Mouse (Mus musculus): ENCODE data around the gene Hnrnpul1. TPM values are rescaled to one million over a fixed set of nuclear protein-coding genes. Genes with fewer than 3 reads are reported as not detected.

Hnrnpul1 gene
- polyA plus RNA-seq, 1 experiment from 2014 or later: 31.4 TPM

- Histone ChIP-seq H3K36me3 (no peaks in the 10 kb centered on the region), H3K4me3 (replicated peaks) (peak within 1 kb of the TSS; percentile 45), H3K9ac (peak within 1 kb of the TSS; percentile 45), H3K27ac (no peak within 1 kb of the TSS), H3K4me2 (peak within 1 kb of the TSS; percentile 43), H3K4me1 (replicated peaks) (peaks cover 33% of the 10 kb centered on the region), H3K9me3 (replicated peaks) (no peaks in the 10 kb centered on the region), H3K27me3 (peaks cover 16% of the 10 kb centered on the region)
- ATAC-seq (ENCODE audit: low read depth): peak; percentile 47
- WGBS (ENCODE audit: insufficient replicate concordance): 5% methylated on average over 30 of the region's 30 CpGs
- no peak for DNase-seq
These were observed 33.9 kb upstream of the Hnrnpul1 start, which contains the start of gene Axl for GRCm38 (mm10) chr7:25788220-25789128. TSS of gene Axl (minus strand) at chr7:25788705.

- H3K27ac ChIP-seq: no peak overlapping the region
- 0 out of 2 replicates have a peak overlapping the region, but pooled peaks have one; percentile 13 for H3K9ac ChIP-seq
- H3K27me3 ChIP-seq: peaks cover 16% of the 10 kb centered on the region
- DNase-seq (no peak), ATAC-seq (ENCODE audit: low read depth) (no peak)
- H3K9me3 ChIP-seq (replicated peaks): no peaks in the 10 kb centered on the region
- 35% methylated on average over 9 of the region's 9 CpGs for WGBS (ENCODE audit: insufficient replicate concordance)
- H3K4me1 ChIP-seq (replicated peaks): peaks cover 41% of the 10 kb centered on the region
- peak overlapping the region; percentile 43; the same call in 1 of the 2 replicates for H3K4me2 ChIP-seq
- no peaks in the 10 kb centered on the region for H3K36me3 ChIP-seq
- peak overlapping the region; percentile 45 for H3K4me3 ChIP-seq (replicated peaks)
These were observed 33.1 kb upstream of the Hnrnpul1 start for GRCm38 (mm10) chr7:25787456-25788219.

GRCm38 (mm10) chr7:25786974-25787373, 32.4 kb upstream of the Hnrnpul1 start:
- Histone ChIP-seq H3K4me1 (replicated peaks) (peaks cover 45% of the 10 kb centered on the region), H3K27me3 (peaks cover 16% of the 10 kb centered on the region), H3K36me3 (no peaks in the 10 kb centered on the region), H3K4me2 (peak overlapping the region; percentile 29; the same call in 1 of the 2 replicates), H3K9me3 (replicated peaks) (no peaks in the 10 kb centered on the region), H3K4me3 (replicated peaks) (0 out of 2 replicates have a peak overlapping the region, but pooled peaks have one; percentile 45), H3K9ac (no peak overlapping the region), H3K27ac (no peak overlapping the region)
- ATAC-seq (ENCODE audit: low read depth) (no peak), DNase-seq (no peak)
- 35% methylated on average over 4 of the region's 4 CpGs for WGBS (ENCODE audit: insufficient replicate concordance)

GRCm38 (mm10) chr7:25785752-25786151, 31.2 kb upstream of the Hnrnpul1 start:
- DNase-seq: no peak
- Histone ChIP-seq H3K4me2 (no peak overlapping the region), H3K4me3 (replicated peaks) (no peak overlapping the region), H3K27ac (no peak overlapping the region), H3K27me3 (peaks cover 16% of the 10 kb centered on the region), H3K9me3 (replicated peaks) (no peaks in the 10 kb centered on the region), H3K9ac (no peak overlapping the region), H3K4me1 (replicated peaks) (peaks cover 57% of the 10 kb centered on the region), H3K36me3 (no peaks in the 10 kb centered on the region)
- WGBS (ENCODE audit: insufficient replicate concordance): 38% methylated on average over 4 of the region's 4 CpGs
- no peak for ATAC-seq (ENCODE audit: low read depth)

GRCm38 (mm10) chr7:25784808-25785207, 30.3 kb upstream of the Hnrnpul1 start:
- no peaks in the 10 kb centered on the region for H3K36me3 ChIP-seq
- peaks cover 16% of the 10 kb centered on the region for H3K27me3 ChIP-seq
- H3K4me1 ChIP-seq (replicated peaks): peaks cover 55% of the 10 kb centered on the region
- WGBS (ENCODE audit: insufficient replicate concordance): 28% methylated on average over 1 of the region's 1 CpGs
- H3K9me3 ChIP-seq (replicated peaks): no peaks in the 10 kb centered on the region
- no peak overlapping the region for H3K4me3 ChIP-seq (replicated peaks)
- DNase-seq: no peak
- H3K4me2 ChIP-seq: no peak overlapping the region
- ATAC-seq (ENCODE audit: low read depth): no peak
- H3K9ac ChIP-seq: no peak overlapping the region
- no peak overlapping the region for H3K27ac ChIP-seq

- no peak overlapping the region for H3K4me3 ChIP-seq (replicated peaks)
These were observed 29.2 kb upstream of the Hnrnpul1 start for GRCm38 (mm10) chr7:25783746-25784145.

GRCm38 (mm10) chr7:25782744-25783143, 28.2 kb upstream of the Hnrnpul1 start:
- peaks cover 53% of the 10 kb centered on the region for H3K4me1 ChIP-seq (replicated peaks)
- H3K27me3 ChIP-seq: peaks cover 9% of the 10 kb centered on the region
- no peaks in the 10 kb centered on the region for H3K36me3 ChIP-seq
- no peaks in the 10 kb centered on the region for H3K9me3 ChIP-seq (replicated peaks)
- no peak overlapping the region for H3K9ac ChIP-seq
- no peak for ATAC-seq (ENCODE audit: low read depth)
- peak overlapping the region; percentile 15; the same call in 1 of the 2 replicates for H3K27ac ChIP-seq
- H3K4me2 ChIP-seq: no peak overlapping the region
- no peak for DNase-seq
- WGBS (ENCODE audit: insufficient replicate concordance): 34% methylated on average over 6 of the region's 6 CpGs
- H3K4me3 ChIP-seq (replicated peaks): no peak overlapping the region

More at GRCm38 (mm10) chr7:25783746-25784145, 29.2 kb upstream of the Hnrnpul1 start:
- DNase-seq: no peak
- Histone ChIP-seq H3K9me3 (replicated peaks) (no peaks in the 10 kb centered on the region), H3K27me3 (peaks cover 16% of the 10 kb centered on the region), H3K9ac (no peak overlapping the region), H3K36me3 (no peaks in the 10 kb centered on the region), H3K27ac (no peak overlapping the region), H3K4me2 (no peak overlapping the region), H3K4me1 (replicated peaks) (peaks cover 60% of the 10 kb centered on the region)
- ATAC-seq (ENCODE audit: low read depth): no peak
- whole genome bisulfite sequencing (ENCODE audit: insufficient replicate concordance): 50% methylated on average over 8 of the region's 8 CpGs

- peak overlapping the region; percentile 60 for H3K9ac ChIP-seq
- H3K27me3 ChIP-seq: peaks cover 4% of the 10 kb centered on the region
- H3K27ac ChIP-seq: peak overlapping the region; percentile 24; the same call in 1 of the 2 replicates
- peak; percentile 27; the same call in 1 of the 2 replicates for ATAC-seq (ENCODE audit: low read depth)
- H3K36me3 ChIP-seq: no peaks in the 10 kb centered on the region
- WGBS (ENCODE audit: insufficient replicate concordance): 31% methylated on average over 11 of the region's 11 CpGs
- H3K4me3 ChIP-seq (replicated peaks): peak overlapping the region; percentile 43
- H3K4me2 ChIP-seq: peak overlapping the region; percentile 61
- no peak for DNase-seq
- H3K9me3 ChIP-seq (replicated peaks): no peaks in the 10 kb centered on the region
- H3K4me1 ChIP-seq (replicated peaks): peaks cover 48% of the 10 kb centered on the region
These were observed 27.5 kb upstream of the Hnrnpul1 start for GRCm38 (mm10) chr7:25781937-25782610.

- H3K27ac ChIP-seq: peak overlapping the region; percentile 6; the same call in 1 of the 2 replicates
- H3K27me3 ChIP-seq: no peaks in the 10 kb centered on the region
- peak overlapping the region; percentile 60 for H3K9ac ChIP-seq
- 12% methylated on average over 33 of the region's 33 CpGs for WGBS (ENCODE audit: insufficient replicate concordance)
- DNase-seq (no peak), ATAC-seq (ENCODE audit: low read depth) (0 out of 2 replicates have a peak, but pooled peaks have one; percentile 24)
- H3K9me3 ChIP-seq (replicated peaks): no peaks in the 10 kb centered on the region
- peak overlapping the region; percentile 43 for H3K4me3 ChIP-seq (replicated peaks)
- peaks cover 46% of the 10 kb centered on the region for H3K4me1 ChIP-seq (replicated peaks)
- peak overlapping the region; percentile 61 for H3K4me2 ChIP-seq
- H3K36me3 ChIP-seq: no peaks in the 10 kb centered on the region
These were observed 26.9 kb upstream of the Hnrnpul1 start for GRCm38 (mm10) chr7:25781321-25781936.

GRCm38 (mm10) chr7:25780753-25781152, 26.2 kb upstream of the Hnrnpul1 start:
- H3K27ac ChIP-seq: peak overlapping the region; percentile 6; the same call in 1 of the 2 replicates
- no peak overlapping the region for H3K9ac ChIP-seq
- no peak for ATAC-seq (ENCODE audit: low read depth)

More at GRCm38 (mm10) chr7:25780753-25781152, 26.2 kb upstream of the Hnrnpul1 start:
- WGBS (ENCODE audit: insufficient replicate concordance): 40% methylated on average over 4 of the region's 4 CpGs
- H3K9me3 ChIP-seq (replicated peaks): no peaks in the 10 kb centered on the region
- no peak overlapping the region for H3K4me2 ChIP-seq
- H3K27me3 ChIP-seq: no peaks in the 10 kb centered on the region
- H3K4me3 ChIP-seq (replicated peaks): no peak overlapping the region
- H3K36me3 ChIP-seq: no peaks in the 10 kb centered on the region
- no peak for DNase-seq
- H3K4me1 ChIP-seq (replicated peaks): peaks cover 47% of the 10 kb centered on the region

Data from liver, embryonic 13.5 days (tissue).